Mouse (Mus musculus) ovary, postnatal 36 days (tissue): ENCODE measurements at regions not wholly inside any gene's neighbourhood (a gene's known extent, or its start where the extent isn't known, plus 50 kb on each side); places are given as distances from the start of the nearest gene placed in this dataset.
"Not testable (repeated sequence)": the region's sequence is repeated elsewhere in the genome, so short reads cannot be mapped to it uniquely, and the experiment has no call there.

Experiments
- DNase-seq: peaks from one replicate; pipeline ENCODE4 v3.0.0; 2022; ENCODE audit warnings: low spot score, mixed read lengths

- no peak for DNase-seq
Measured at GRCm38 (mm10) chr12:106308956-106309610, 299.1 kb downstream of the Vrk1 start.

DNA sequence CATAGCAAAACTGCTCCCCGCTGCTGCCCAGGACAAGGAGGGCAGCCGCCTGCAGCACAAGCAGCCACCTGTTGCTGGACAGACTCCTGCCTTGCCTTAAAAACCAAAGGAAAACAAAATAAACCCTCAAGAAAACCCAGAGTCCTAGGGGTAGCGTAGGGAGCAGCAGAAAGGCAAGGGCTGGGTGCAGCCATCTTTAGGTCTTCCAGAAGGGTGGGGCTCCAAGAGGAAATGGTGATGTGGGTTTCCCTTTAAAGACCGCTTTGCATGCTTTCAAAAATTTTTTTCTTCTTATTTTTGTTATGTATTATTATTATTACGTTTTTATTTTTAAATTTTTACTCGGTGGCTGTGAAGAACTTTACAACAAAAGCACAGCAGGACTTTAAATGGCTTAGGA is 300.1 kb downstream of the Vrk1 start:
- no peak for DNase-seq

GRCm38 (mm10) chr12:106310585-106311319 is 300.7 kb downstream of the Vrk1 start:
- peak; percentile 7 for DNase-seq

DNA sequence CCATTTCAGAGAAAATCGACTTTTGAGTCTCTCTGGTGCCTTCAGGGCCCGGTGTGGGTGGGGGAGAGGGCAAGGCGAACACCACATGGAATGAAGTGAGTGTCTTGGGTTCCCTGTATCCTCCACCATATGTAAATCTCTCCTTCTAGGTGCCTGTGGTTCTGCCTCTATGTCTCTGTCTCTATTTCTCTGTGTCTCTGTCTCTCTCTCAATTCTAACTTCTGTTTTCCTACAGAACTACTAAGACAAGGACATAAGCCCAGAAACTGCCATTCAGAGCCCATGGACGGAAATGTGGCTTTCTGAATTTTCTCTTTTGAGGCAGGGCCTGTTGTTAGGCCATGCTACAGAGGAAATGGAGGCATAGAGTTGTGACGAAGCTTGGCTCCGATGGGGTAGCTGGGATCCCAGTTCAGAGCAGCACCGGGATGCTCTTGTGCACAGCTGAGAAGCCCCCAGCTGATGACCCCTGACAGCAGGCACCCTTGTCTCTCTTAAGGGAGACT is 301.3 kb downstream of the Vrk1 start:
- DNase-seq: no peak

GRCm38 (mm10) chr12:106311831-106312600 is 302.0 kb downstream of the Vrk1 start:
- no peak for DNase-seq

DNA sequence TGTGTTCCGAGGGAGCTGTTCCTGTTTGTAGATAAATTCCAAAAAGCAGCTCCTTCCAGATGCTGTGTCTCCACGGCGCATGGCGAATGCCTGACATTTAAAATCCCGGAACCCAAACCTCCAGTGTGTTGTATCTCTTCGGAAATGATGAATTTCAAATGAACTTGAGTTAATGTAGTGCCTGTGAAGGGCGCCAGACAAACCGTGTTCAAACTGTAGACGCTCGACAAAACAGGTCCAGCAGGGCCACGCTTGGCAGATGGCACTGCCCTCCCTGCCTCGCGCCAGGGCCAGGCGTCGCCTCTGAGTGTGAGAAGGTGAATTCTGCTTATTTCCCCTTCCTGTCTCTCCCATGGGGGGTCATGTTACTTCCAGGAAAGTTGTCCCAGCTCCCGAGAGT is 307.7 kb downstream of the Vrk1 start:
- DNase-seq: no peak

DNA sequence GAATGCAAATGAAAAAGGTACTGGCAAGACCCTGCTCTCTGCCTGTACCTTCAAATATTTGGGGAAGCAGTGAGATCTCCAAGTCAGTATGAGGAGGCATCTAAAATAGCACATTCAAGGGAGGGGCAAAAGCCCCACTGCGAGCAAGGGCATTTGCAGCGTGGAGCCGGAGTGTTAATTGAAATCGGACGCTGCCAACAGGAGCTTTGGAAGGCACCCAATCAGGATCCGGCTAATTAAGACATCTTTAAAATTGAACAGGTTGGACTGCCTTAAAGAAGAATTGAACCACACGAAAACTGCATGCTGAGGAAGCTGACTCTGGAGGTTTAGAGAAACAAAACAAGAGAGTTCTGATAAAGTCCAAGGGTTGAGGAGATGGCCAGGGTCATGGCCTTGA is 311.5 kb downstream of the Vrk1 start:
- no peak for DNase-seq

GRCm38 (mm10) chr12:106326611-106327010 is 316.6 kb downstream of the Vrk1 start:
- no peak for DNase-seq

DNA sequence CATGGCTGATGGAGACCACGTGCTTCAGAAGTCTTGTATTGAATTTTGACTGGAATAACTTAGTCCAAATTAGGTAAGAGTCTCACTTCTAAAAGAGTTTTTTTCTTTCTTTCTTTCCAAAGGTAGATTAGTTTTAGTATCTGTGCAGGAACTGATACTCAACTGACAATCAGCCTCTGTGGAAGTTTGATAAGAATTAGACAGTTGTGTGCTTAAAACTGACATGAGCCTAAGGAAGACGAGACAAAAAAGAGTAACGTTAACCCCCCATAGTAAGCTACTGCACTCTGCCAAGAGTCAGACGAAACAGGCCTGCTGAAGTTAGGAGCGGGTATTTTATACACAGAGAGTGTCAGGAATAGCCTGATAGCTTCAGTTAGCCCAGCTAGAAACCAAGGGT is 317.3 kb downstream of the Vrk1 start:
- no peak for DNase-seq

DNA sequence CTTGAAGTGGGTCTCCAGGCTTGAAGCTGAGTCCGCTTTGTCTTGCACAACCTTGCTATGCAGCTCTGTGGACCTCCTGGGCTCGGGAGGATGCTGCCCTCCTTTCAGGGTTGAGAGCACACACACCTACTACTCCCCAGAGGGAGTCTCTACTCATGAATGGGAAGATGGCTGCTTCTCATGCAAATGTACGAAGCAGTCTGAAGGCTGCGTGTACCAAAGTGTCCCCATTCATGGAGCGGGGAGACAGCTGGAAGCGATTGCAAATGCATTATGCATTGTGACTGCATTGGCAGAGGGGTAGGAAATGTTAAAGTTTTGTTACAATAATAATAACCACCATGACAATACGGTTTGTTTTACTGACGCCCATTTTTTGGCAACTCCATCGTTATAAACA is 347.8 kb downstream of the Vrk1 start:
- no peak for DNase-seq

DNA sequence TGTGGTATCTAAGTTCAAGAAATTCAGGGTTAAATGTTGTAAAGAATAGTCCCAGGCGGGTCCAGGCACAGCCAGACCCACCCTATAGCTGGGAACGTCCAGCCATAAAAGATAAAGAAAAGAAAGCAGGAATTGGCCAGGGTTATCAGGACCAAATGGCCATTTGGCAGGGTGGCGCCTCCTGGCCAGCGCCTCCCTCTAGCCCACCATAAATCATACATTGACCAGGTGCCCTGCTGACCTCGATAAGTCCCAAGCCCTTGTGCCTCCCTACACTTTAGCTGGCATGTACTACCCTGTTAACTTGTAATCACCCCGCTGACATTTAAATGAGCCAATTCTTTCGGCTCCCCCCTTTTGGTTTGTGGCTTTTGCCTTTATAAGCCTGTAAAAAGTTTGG is 351.6 kb downstream of the Vrk1 start:
- not testable (repeated sequence) for DNase-seq

- no peak for DNase-seq
Measured at GRCm38 (mm10) chr12:106374840-106375375, 364.9 kb downstream of the Vrk1 start.

GRCm38 (mm10) chr12:106375886-106376285 is 365.9 kb downstream of the Vrk1 start:
- DNase-seq: no peak

GRCm38 (mm10) chr12:106376783-106377182 is 366.8 kb downstream of the Vrk1 start:
- no peak for DNase-seq

DNA sequence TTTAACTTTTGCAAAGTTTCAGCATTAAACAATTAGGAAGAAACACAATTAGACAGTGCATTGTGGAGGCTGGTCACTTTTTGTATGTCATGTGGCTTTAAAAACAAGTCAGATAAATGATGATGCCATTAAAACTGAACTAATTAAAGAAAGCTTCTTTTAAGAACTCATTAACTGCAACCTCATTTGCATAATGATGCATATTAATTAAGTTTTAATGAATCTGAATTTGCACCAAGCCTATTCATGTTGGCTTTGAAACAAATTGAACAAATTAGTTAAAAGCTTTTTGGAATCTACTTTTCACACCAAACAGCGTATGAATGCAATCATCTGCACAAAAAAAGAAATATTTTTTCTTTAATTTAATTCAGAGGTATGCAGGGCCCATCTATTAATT is 367.3 kb downstream of the Vrk1 start:
- no peak for DNase-seq

GRCm38 (mm10) chr12:106377761-106378160 is 367.7 kb downstream of the Vrk1 start:
- DNase-seq: no peak

GRCm38 (mm10) chr12:106378303-106379075 is 368.5 kb downstream of the Vrk1 start:
- DNase-seq: no peak

GRCm38 (mm10) chr12:106379151-106379594 is 369.1 kb downstream of the Vrk1 start:
- no peak for DNase-seq

DNA sequence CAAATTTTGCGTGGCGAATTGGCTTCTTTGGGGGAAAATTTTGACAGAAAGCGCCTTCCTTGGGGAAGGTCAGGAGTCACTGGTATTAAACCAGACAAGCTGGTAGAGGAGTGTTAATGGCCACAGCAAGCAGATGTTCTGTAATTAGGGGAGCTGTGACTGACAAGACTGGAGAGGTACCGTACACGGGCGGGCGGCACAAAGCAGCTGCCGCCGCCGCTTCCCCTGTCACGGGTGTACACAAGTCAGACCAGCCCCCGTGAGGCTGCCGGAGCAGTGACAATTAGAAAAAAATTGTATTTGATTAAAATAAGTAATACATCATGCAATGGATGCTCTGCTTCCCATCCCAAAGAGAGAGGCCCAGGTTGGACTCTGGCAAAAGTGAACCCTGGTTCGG is 369.8 kb downstream of the Vrk1 start:
- no peak for DNase-seq

GRCm38 (mm10) chr12:106381821-106382220 is 371.8 kb downstream of the Vrk1 start:
- no peak for DNase-seq

GRCm38 (mm10) chr12:106389214-106389613 is 379.2 kb downstream of the Vrk1 start:
- no peak for DNase-seq

GRCm38 (mm10) chr12:106392316-106392715 is 382.3 kb downstream of the Vrk1 start:
- DNase-seq: no peak
